Mouse (Mus musculus): ENCODE measurements at regions not wholly inside any gene's neighbourhood (a gene's known extent, or its start where the extent isn't known, plus 50 kb on each side); places are given as distances from the start of the nearest gene placed in this dataset.

DNA sequence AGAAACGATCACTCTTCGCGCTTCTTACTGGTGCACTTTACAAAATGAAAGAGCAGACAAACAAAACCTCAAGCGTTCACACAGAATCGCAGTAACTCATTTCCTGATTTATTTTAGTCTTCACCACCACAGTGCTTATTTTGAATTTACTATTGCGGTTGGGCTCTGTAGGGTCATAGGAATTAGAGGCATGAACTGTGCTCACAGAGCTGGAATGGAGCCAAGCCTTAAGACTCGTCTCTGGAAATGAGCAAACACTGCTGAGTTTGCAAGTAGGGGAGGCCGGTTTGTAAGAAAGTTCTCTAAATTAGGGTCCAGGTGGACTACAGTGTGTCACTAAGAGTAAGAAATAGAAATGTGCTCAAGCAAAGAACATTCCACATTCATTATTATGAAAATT lies 289.2 kb upstream of the Gjb5 start:
- ATAC-seq (ENCODE audit: poor library complexity, severe bottlenecking), result no peak

DNA sequence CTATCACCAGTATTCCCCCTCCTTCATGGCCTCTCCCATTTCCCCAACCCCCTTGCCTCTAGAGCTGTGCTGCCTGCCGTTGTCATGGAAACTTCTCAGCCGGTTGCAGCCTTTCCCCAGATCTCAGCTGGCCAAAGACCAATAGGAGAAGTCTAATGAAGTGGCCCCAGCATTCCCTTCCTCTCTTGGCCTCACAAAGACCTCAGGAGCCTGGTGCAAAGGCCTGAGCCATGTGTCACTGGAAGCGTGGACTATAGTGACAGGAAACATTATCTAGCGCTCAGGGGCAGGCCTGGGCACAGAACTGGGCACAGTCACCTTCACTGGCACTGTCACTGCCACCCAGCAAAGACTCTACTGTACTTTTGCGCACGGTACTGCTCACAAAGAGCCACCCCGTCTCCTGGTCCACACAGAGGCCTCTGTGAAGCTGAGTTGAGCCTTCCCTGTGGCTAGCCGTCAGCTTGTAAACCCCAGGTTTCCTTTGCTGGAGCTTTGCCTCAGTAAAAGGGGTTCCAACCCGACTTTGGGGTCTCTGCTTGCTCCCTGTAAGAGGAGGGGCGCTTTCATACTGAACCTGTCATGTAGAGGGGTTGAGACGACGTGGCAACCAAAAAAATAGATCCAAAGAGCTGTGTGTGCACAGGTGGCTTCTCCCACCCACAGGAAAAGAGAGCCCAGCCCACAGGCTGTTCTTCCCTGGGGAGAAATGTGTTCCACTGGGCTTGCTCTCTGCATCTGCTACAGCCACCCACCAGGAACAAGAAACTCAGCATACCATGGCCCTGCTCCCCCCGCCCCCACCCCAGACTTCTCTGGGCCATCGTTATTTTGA lies 282.5 kb upstream of the Gjb5 start:
- no peak for ATAC-seq (ENCODE audit: poor library complexity, severe bottlenecking)

DNA sequence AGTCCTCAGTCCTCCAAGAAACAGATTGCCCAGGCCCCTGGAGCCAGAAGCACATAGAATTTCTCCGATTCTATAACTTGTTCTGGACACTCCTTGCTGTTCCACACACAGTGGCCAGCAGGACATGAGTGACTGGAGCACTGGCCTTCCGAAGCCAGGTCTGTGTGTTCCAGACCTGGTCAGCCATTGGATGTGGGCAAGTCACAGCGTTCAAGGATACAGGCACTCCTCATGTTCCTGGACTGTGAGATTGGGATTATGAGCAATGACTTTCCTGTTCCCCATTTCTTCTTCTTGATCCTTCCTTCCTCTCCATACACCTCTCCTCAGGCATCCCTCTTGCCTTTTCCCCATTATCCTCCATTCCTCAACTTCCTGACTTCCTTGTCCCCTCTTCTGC lies 281.8 kb upstream of the Gjb5 start:
- no peak for ATAC-seq (ENCODE audit: poor library complexity, severe bottlenecking)

DNA sequence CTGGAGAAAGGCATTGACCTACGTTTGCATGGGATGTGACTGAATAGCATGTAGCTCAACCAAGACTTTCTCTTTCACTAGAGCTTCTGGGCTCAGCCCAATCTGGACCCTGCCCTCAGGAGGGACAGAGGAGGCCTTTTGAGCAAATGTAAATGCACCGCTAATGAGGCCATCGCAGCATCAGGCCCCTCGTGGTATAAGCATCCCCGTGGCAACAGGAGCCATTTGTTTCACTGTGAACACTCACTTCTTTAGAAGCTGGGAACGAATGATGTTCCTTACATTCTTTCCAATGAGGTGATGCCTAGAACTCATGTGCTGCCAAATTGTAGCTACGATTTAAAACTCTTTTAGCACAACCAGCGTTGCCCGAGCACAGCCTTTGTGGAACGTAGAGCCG lies 279.0 kb upstream of the Gjb5 start:
- no peak for ATAC-seq (ENCODE audit: poor library complexity, severe bottlenecking)

DNA sequence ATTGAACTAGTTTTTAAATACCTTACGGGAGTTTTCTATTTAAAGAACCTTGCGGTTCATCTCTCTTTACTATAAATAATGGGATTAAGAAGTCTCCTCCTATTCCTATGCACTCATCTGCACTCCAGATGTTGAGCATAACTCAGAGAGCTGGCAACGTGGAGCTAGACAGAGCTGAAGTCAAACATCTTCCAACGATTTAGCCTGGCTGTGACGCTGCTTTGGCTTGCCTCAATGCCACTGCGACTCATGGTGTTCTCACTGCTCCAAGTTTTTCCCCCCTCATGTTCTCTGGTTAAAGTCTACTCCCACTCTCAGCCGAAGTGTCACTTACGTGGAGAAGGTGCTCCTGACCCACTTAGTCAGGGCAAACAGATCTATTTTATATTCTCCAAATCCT lies 277.3 kb upstream of the Gjb5 start:
- ATAC-seq (ENCODE audit: poor library complexity, severe bottlenecking), result no peak

DNA sequence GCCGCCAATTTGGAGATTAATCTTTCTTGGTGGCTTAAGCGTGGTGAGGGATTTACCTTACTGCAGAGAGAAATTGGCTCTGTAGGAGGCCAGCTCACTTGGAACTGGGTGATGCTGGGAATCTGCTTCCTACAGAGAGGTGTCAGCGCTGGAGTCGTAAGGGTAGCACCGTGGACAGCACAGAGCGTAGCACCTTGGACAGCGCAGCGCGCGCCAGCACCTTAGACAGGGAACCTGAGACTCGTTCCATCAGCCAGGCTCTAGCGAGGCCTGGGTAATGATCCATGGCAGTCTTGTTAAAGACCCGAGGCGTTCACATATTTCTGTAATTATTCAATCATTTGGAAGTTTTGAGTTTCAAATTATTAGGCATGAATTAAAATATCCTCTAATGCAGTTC lies 261.9 kb upstream of the Gjb5 start:
- ATAC-seq (ENCODE audit: poor library complexity, severe bottlenecking), result no peak

DNA sequence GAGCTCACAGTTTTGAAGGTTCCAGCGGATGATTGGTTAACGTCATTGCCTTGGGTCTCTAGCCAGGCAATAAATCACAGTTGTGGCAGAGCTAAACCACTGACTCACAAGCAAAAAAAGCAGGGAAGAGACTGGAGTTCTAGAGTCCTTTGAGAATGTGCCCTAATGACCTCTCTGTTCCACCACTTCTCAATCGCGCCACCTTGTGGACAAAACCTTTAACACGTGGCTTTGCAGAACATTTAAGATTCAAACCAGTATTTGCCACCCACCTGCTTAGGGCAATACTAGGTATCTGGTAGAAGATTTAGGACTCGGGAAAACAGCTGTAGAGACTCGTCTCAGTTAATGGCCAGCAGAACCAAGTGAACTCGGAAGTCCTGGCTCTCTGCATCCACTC lies 254.8 kb upstream of the Gjb5 start:
- ATAC-seq (ENCODE audit: poor library complexity, severe bottlenecking), result no peak

DNA sequence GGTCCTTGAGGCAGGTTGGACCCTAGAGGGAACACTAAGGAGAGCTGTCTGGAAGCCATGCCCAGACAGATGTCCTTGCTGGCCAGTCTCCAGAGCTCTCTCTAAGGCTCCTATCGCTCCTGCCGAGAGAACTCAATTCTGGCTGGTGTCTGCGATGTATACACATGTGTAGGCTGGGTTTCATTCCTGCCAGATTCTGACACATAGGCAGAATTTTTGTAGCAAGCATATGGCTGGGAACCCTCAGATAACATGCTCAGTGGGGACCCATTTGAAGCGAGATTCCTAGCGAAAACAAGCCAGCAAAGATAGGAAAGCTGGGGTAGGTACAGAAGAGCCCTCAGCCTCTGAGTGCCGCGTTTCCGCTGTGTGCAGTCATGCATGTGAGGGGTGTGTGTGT lies 242.9 kb upstream of the Gjb5 start:
- ATAC-seq (ENCODE audit: poor library complexity, severe bottlenecking), result no peak

DNA sequence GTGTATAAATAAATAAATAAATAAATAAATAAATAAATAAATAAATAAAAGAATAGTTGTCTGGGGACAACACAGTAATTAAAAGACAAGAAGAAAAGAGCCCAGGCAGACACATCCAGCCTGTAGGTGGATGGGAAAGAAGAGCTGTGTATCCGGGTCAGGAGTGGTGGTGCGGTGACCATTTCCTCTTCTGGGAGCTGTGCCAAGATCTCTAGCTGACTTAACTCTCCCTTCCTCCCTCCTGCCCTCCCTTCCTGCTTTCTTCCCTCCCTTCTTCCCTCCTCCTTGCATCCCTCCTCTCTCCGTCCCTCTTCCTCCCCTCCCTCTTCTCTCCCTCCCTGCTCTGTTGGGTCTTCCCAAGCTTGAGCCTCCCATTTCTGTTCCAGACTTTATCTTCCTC lies 240.6 kb upstream of the Gjb5 start:
- no peak for ATAC-seq (ENCODE audit: poor library complexity, severe bottlenecking)

DNA sequence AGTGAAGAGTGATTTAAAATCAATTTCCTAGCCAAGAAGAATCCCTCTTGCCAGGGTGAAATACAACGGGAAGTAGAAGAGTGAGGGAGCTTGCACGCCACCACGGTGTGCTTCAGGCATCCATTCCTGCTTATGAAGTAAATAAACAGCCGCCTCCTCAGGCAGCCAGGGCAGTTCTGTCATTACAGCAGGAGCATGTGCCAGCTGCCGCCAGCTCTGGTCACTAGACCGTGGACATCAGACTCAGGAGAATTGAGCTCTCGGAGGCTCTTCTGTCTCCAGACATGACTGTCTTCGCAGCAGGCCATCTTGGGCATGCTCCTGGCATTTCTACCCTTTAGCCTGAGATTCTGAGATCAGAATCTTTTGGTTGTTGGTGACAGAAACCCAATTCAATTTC lies 236.1 kb upstream of the Gjb5 start:
- ATAC-seq (ENCODE audit: poor library complexity, severe bottlenecking), result no peak

DNA sequence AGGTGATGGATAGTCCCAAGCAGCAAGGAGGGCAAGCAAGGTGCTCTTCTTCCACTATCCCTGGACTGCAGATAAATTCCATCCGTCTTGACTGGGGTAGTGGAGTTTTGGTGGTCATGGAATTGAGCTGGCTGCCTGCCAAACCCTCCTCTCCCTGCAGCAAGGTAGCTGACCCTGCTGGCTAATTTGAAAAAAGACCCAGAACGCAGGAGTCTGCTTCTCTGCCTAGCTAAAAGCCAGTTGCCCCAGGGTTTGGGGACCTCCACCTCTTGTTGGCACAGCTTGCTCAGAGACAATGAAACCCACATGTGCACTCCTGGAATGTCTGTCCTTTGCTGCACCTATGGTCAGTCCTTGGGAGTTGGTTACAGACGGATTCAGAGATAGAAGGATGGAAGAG lies 233.6 kb upstream of the Gjb5 start:
- ATAC-seq (ENCODE audit: poor library complexity, severe bottlenecking), result no peak

DNA sequence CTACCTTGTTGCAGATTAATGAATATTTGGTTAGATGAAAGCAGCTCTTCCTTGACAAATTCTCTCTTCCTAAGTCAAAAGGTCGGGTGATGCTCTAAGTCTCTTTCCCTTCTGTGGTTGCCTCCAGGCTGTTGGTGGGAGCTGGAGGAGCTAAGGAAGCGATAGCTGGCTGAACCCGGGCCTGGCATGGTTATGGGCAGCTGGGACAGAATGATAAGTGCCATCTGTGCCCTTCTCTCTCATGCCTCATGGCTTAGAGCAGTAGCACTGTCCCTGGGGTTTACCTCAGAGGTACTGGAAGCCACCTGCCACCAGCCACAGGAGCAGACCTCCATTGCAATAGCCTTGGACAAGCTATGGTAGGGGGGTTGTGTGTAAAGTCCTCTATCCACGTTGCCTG lies 228.8 kb upstream of the Gjb5 start:
- no peak for ATAC-seq (ENCODE audit: poor library complexity, severe bottlenecking)

DNA sequence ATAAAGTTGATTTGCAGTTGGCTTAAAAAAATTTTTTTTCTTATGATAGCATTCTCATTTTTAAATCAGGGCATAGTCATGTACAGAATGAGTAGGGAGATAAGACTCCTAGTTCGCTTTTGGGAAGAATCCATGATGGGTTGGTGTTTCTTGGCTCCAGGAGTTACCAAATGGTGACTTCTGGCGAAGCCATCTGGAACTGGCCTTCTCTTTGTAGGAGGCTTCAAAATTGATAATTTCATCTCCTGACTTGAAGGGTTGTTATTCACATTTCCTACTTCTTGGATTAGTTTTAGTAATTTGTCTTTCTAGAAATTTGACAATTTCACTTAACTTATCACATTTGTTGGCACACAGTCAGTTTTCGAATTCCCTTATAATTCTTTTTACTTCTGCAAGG lies 218.5 kb upstream of the Gjb5 start:
- ATAC-seq (ENCODE audit: poor library complexity, severe bottlenecking), result no peak

DNA sequence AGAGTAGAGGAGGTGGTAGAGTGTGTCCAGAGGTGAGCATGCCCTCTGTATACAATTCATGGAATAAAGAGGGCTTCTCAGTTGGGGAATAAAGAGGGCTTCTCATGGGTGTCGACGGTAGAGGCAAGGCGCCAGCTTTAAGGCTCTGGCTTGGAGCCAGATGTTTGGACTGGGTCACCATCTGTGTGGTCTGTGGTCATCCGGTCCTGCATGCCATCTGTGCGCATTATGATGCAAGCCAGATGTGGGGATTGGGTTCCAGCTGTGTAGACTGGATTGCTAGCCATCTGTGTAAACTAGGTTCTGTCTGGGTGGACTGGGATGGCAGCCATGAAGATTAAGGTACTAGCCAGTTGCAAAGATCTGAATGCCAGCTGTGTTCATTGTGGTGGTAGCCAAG lies 204.6 kb upstream of the Gjb5 start:
- ATAC-seq (ENCODE audit: poor library complexity, severe bottlenecking), result no peak

DNA sequence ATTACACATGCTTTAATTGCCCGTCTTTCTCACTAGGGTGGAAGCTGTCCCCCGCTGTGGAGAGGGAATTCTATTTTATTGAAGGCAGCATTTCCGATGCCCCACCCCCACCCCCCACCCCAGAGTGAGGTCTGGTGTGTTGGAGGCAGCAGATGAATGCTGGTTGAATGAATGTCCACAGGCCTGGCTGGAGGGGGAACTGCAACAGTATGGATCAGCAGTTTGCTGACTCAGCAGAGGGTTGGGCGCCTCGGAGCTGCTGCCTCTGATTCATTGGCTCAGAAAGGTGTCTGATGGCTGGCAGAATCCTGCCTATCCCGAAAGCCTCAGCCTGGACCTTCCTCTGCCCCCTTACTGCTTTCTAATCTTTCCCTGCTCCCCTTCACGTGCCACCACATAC lies 200.6 kb upstream of the Gjb5 start:
- no peak for ATAC-seq (ENCODE audit: poor library complexity, severe bottlenecking)

DNA sequence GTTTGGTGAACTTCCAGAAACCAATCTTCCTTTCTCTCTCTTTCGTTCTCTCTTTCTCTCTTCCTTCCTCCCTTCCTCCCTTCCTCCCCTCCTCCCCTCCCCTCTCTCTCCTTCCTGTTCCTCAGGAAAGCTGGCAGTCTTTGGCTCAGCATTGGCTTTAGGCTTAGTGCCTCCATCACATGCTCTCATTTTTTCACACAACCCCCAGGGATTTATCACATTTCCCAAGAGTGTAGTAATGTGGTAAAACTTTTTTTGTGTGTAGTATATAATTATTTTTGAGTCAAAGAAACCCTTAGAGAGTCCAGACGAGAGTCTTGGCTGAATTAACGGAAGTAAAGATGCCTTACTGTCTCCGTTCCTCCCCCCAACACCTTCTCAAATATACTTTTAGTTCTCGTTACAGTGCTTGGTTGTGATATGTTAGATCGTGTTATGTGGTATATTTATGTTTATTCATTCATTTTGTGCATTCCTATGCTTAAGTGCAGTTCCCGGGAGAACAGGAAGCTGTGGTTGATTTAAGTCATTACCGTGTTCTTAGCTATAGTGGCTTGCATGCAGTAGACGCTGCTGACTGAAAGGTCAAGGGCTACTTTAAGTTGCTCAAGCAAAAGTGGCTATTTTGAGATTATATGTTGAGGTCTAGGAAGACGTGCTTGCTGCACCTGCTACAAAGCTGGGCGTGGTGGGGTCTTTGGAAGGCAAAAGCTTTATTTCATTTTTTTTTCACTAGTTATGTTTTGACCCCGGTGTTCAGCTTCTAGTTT lies 194.7 kb upstream of the Gjb5 start:
- ATAC-seq (ENCODE audit: poor library complexity, severe bottlenecking), result no peak

DNA sequence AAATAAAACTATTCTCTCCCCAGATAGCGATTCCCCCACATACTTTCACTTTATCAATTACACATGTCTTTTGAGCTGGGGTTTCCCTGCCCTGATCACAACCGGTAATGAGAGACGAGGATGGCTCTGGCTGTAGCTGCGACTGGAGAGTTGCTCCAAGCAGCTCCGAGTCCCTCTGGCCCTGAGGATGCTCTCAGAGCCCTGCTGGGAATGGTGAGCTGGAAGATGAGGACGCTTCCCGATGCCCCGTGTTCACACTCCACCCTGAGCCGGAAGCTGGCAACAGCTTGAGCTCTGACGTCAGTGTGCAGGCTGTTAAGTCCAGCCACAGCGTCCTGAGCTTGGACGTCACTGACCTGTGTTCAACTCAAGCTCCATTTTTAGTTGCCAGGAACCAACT lies 191.6 kb upstream of the Gjb5 start:
- ATAC-seq (ENCODE audit: poor library complexity, severe bottlenecking), result no peak

DNA sequence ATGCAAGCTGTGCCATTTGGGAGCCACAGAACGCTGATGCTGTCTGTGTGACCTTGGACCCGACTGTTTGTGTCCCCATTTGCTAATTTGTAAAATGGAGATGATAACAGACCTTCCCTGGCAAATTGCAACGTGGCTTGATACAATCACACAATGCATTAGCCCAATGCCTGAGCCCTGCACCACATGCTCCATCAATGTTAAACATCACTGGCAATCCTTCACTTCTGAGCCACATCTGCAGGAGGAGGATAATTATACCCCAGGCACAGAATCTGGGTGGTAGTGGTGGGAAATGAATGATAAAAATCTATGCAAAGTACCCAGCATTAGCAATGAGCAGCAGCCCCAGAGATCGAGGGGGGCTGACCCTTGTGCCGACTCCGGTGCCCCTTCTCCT lies 191.0 kb upstream of the Gjb5 start:
- no peak for ATAC-seq (ENCODE audit: poor library complexity, severe bottlenecking)

DNA sequence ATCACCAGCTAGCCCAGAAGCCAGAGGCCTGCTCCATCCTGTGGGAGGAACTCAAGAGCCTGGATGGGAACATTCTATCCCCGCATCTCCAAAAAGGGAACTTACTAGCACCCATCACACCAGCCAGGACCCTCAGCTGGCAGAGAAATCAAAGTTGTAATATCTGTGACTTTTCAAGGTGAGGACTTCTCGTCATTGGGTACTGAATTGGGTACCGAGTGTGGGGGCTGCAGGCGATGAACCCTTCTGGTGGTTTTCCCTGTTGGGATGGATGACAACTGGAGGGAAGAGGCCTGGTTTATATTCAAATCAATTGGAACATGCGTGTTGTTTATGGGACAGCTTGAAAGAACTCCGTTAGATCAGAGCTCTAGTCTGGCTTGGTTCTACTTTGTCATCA lies 187.1 kb upstream of the Gjb5 start:
- ATAC-seq (ENCODE audit: poor library complexity, severe bottlenecking), result no peak

DNA sequence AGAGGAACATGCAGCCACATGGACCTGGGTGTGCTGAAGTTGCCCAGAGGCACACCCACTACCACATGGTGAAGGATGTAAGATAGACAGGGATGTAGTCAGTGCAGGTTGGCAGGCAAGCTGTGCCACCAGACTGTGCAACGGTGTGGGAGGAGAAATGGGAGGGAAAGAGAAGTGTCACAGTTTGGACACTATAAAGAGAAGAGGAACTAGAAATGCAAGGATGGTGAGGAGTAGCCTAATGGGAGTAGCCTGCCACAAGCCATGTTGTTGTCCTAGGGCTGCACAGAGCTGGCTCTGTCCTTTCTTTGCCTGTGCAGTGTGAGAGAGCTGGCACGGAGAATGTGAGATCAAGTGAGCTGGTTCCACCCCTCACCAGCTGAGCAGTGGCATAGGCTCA lies 185.3 kb upstream of the Gjb5 start:
- ATAC-seq (ENCODE audit: poor library complexity, severe bottlenecking), result no peak

DNA sequence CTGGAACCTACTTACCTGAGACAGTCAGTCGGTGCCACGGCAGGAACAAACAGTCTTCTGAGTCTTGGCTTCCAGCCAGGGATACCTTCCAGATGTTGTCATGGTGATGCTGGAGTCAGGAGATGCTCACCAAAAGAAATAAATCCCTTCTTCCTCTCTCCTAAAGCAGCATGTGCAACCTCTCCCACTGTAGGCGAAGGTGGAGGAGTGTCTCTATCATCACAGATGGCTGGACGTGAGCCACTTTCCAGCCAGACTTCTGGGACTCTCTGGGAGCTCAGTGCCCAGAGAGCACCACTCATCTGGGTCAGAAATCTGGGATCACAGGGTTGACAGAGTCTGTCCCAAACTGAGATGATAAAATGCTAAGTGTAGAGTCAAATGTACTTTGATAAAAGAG lies 184.8 kb upstream of the Gjb5 start:
- no peak for ATAC-seq (ENCODE audit: poor library complexity, severe bottlenecking)

DNA sequence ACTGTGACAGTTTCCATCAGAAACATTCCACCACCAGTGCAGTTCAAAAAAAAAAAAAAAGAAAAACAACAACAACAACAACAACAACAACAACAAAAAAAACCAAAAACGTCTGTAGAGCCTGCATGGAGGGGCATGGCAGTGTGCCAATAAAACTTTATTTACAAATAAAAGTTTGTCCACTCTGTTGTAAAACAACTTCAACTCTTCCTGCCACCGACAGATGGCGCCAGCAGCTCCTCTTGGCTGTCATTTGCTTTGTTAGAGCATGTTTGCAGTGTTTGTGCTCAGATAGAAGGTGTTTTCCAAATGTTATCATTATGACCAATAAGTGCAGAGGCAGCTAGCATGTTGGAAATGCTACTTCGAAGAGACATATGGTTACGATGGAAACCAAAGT lies 179.0 kb upstream of the Gjb5 start:
- no peak for ATAC-seq (ENCODE audit: poor library complexity, severe bottlenecking)

DNA sequence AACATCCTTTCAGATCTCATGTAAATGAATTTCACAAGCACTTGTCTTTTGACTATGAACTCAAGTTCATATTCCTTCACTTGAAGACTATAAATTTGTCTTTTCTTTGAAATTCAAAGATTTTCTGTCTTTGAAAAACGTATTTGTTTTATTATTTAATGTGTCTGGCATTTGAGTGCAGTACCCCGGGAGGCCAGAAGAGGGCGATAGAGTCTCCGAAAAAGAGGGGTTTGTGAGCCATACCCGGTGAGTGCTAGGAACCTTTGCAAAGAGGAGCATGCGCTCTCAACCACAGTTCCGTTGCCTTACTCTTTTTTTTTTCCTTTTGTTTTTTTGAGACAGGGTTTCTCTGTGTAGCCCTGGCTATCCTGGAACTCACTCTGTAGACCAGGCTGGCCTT lies 177.6 kb upstream of the Gjb5 start:
- ATAC-seq (ENCODE audit: poor library complexity, severe bottlenecking), result no peak

Measured in megakaryocyte, adult 5-6 weeks (primary cell).